Mouse (Mus musculus) mouse trophoblast stem cell (cell line): Measurements from ENCODE around the gene Cic.

Experiments
- in situ Hi-C, 2 experiments: fragments of 300-500 bp; cut with MseI, MboI; formaldehyde crosslinking; loops; 2 replicates in 1 of 2; 3 replicates in 1 of 2; pipeline ENCODE4 v1.15.1; 2025

The Cic gene

DNA sequence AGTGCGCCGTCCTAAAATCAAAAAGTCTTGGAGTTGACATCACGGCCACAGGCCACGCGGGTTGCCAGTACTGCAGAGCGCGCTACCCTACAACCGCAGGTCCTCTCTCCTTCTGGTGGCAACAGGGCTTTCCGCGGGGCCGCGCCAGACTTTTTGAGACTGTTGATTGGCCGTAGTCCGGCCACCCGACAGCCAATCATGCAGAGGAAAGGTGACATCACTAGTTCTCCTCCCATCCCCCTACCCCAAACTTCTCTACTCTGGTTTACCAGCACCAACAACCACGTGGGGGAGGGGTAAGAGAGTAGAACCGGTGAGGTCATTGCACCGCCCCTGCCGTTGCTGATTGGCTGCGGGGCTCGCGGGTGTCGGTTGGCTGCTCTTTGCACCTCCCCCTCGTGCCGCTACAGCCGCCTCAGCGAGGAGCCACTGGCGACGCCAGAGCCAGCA lies at the start of gene Cic:
Gene Cic (plus strand): TSS at position 404 of the 450 bp plus-strand sequence.
- in situ Hi-C loops: no loop called here

DNA sequence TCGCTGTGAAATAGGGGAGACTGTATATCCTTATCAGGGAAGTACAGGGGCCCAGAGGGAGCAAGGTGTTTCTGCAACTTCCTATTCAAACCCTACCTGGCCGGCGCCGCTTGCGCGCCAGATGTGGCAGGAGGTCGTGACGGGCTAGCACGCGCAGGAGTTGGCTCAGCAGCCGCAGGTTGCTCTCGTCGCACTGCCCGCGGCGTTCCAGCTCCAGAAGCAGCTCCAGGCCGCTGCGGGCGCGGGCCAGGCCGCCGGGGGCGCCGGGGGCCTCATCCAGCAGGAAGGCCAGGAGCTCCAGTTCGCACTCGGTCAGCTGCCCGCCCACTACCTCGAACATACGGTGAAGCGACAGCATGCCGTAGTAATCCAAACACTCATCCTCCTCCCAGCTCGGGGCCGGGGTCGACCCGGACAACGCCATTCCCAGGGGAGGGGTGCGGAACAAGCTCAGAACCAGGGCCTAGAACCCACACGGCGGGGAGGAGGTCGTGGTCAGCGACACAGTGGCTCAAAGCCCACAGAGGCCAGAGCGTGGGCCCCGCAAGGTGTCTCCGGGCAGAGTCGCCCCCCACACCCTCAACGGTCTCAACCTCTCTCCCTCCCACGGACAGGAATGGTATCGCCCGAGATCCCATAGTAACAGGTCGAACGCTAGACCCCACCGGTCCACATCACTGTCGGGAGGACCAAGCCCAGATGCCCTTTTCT lies 48.6 kb upstream of the Cic start:
- in situ Hi-C loops: no loop called here

DNA sequence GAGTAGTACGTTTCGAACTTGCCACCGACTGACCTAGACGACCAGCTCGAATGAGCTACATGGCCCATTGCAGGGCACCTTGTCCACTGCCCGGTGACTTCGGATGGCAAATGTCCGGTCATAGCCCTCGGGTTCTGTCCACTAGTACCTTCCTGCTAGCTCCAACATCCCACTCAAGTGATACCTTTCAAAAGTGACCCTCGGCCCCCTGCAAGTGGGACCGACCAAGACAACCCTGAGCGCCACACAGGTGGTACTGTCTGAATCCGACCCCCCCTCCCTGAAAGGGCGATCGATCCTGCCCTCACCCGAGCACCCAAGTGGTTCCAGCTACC lies 48.1 kb upstream of the Cic start:
- in situ Hi-C loops: no loop called here

DNA sequence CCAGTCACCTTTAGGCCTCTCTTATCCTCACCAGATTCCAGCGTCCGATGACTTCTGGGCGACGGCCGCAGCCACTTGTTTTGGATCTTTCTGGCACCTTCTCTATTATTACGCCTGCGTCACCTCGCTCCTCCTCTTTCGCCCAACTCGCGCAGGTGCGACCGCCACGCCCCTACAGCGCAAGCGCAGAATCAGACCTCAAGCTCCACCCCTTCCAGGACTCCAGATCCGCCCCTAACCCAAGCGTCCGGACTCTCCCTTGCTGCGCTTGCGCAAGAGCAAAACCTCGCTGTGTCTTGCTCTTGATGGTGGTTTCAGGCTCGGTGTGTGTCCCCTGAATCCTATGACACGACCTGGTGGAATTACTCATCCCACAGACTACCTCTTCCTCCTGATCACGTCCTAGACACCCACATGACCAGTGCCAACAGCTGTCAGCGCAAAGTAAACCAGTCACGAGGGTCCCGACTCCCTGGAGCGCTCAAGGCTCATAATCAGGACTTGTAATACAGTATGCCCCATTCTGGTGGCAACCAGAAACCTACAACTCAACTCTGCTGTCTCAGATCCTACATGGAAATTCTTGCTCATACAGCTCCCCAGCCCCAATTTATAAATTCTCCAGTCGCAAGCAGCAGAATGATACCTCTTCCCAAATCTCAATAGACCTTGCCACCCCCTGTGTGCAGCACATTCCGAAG lies 47.6 kb upstream of the Cic start:
- in situ Hi-C loops: no loop called here

DNA sequence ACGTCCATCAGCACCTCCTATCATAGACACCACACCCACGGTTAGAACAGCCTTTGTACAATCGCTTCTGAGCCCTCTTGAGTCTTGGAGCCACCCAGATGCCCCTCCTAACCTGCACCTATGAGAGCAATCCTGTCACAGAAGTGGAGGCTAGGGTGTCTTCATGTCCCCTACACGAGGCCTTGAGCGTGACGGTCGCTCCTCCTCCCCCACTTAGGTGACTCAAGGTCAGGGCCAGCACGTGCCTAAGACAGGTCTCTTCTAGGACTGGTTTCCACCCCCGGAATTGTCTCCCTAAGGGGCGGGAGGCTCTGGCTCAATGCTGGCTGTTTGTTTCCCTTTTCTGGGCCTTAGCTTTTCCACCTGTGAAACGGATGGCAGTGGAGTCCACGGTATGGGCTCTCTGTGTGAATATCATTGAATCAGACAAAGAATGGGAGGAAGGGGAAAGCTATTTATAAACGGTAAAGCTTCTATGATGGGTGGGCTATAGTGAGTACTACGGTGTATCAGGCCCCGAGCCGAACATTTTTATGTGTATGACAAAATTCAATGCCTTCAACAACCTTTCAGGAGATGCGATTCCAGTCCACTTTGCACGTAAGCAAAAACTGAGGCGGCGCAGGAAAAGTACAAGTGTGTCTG lies 46.9 kb upstream of the Cic start, which contains the start of gene Dedd2:
Gene Dedd2 (minus strand): TSS at position 159 of the 645 bp plus-strand sequence.
- in situ Hi-C loops: no loop called here

DNA sequence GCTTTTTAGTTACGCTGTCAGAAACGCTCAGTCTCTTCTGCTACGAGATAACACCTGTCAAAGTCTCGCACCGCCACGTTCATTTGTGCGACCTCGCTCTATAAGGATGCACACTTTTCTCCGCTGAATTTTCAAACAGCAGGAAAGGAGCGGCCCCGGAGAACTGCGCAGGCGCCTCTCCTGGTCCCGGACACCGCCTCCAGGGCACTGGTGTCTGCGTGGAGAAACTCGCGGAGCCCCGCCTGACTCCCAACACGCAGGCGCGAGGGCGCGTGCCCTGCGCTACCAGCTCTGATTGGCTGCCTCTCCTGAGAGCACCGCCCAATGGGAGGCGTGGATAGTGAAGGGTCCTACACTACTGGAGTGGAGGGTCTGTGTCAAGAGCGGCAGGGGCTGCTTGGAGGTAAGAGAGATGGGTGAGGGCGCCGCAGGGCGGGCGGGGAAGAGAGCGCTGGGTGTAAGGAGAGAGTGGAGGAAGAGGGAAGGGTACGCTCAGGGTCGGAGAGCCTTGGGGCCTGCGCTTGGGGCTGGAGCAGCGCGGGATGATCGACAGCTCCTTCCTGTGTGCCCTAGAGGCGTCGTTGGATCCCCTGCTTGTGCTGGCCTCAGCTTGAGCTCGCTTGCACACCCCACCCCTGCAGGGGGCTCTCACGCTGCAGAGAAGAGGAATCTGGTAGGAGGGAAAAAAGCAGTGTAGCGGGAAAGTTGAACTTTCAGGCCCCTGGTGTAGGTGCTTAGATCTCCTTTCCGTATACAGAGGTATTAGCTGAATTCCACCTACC lies 46.2 kb upstream of the Cic start, which contains the start of gene Zfp526:
Gene Zfp526 (plus strand): TSS at position 324 of the 782 bp plus-strand sequence.
- in situ Hi-C loops: no loop called here

DNA sequence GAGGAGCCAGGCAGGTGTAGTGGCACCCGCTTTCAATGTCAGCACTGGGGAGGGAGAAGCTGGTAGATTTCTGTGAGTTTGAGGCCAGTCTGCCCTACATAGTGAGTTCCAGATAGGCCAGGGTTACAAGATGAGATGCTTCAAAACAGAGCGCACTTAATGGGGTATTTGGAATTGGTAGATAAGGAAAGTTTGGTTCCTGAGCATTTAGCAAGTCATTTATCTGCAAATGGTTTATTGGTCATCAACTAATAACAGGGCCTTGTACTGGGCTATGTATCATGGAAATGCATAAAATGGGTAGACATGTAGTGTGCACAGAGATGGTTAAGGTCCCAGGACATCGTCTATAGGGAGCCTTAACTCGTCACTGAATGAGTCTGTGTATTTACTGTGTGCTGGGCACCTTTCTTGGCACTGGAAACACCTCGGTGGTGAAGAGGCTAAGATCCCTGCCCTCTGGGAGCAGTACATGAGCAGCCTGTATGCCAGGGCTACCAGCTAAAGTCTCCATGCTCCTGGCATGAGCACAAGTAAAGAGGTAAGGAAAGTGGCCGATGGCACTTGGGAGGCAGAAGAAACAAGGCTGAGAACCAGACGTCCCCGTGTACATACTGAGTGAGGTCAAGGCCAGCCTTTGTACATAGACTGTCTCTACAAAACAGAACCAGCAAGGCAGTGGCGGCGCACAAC lies 45.1 kb upstream of the Cic start:
- in situ Hi-C loops: no loop called here

DNA sequence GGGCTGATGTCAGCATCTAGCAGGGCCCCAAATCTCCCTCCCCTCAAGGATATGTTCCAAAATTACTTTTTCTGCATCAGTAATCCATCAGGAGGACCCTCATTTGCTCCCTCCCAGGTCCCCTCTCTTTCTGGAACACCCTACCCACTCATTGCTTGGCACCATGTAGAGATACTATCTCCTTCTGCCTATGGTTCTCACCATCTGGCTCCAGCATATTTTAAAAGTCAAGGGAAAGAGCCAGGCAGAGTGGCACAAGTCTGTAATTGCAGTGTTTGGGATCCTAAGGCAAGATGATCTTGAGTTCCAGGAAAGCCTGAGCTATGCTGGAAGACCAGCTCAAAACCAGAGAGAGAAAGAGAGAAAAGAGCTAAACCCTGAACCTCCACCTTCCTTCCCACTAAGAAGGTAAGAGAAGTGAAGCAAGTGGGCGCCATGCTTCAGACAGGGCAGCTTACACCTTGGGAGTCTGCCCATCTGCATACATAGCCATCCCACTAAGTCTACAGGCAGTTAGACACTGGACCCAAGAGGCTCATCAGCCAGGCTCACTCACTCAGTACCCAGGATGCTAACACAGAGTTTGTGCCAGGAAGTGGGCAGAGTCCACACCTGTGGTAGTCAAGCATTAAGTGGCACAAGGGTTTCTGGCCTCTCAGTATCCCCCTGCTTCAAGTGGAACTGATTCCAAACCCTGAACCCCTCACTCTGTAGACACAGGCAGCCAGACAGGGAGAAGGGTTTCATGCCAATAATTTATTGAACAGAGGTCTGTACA lies 39.8 kb upstream of the Cic start:
- in situ Hi-C loops: no loop called here

DNA sequence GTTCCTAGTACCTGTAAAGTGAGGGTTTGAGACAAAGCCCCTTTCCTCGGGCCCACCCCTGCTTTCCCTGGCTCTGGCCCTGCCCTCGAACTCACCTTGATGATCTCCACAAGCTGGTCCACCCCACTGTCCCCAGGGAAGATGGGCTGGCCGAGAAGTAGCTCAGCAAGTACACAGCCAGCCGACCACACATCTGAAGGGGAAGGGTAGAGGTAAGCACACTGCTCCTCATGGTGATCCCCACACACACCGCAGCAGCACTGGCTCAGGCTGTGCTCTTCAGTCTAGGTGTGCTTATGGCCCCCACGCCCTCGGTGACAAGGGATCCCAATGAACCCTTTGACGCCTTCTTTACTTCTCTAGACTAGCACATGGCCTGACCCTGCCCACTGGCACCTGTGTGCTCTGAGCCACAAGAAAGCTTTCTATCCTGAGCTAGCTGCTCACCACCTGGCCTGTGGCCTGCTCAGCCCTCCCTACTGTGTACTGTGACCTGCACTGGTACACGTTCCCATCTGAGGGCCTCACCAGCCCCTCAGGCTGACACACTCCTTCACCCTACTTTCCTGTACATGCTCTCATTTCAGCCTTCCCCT lies 36.7 kb upstream of the Cic start:
- in situ Hi-C loops: no loop called here

DNA sequence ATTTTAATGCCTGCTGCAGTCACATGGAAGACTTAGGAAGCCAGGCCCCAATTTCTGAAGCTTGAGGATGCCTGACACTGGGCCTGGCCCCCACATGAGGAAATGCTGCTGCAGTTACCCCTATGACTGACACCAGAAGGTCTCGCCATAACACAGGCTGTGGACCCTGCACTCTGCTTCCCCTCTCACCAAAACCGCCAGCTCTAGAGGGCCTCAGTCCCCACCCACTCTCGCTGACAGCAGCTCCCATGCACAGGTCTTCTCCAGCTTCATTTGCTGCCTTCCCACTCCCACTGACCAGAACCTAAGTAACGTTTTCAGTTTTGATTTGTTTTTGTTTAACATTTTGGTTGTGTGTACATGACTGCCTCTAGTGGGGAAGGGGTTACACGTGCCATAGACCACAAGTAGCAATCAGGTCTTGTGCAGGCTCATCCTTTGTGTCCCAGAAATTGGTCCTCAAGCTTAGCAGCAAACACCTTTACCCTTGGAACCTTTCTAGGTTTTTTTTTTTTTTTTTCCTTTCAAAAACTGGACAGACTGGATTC lies 35.3 kb upstream of the Cic start:
- in situ Hi-C loops: no loop called here

DNA sequence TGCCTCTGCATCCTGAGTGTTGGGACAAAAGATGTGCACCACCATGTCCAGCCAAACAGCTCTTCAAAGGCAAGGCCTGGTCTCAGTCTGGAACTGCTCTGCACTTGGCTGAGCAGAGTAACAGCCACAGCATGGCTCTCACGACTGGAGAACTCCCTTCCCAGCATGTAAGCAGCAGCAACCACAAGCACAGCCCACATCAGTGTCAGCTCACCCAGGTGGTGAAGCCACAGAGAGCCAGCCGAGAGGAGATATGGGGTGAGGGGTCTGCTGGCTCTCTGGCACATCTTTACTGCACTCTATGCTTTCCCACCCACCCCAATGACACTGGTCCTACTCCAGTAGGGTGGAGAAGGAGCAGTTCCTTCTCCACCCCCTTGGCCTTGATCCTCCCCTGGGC lies 34.4 kb upstream of the Cic start:
- in situ Hi-C loops: no loop called here

DNA sequence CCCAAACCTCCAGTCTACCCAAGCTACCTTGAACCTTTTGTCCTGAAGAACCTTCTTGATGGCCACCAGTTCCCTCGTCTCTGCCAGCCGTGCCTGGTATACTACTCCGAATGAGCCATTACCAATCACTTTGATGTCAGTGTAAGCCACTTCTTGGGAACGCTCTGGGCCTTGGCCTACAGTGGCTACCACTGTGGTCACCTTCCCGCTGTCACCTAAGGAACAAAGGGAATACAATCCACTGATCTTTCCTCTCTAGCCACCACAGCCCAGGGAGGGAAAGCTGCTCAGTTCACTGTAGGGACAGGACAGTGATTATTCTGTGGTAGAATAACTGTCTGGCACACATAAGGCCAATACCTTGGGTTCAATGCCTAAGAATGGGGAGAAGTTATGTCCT lies 32.0 kb upstream of the Cic start:
- in situ Hi-C loops: loop anchor here in 1 of 2 experiments (5.0 kb wide), 1 partner anchor 42 kb away; no protein-coding TSS in a partner anchor

DNA sequence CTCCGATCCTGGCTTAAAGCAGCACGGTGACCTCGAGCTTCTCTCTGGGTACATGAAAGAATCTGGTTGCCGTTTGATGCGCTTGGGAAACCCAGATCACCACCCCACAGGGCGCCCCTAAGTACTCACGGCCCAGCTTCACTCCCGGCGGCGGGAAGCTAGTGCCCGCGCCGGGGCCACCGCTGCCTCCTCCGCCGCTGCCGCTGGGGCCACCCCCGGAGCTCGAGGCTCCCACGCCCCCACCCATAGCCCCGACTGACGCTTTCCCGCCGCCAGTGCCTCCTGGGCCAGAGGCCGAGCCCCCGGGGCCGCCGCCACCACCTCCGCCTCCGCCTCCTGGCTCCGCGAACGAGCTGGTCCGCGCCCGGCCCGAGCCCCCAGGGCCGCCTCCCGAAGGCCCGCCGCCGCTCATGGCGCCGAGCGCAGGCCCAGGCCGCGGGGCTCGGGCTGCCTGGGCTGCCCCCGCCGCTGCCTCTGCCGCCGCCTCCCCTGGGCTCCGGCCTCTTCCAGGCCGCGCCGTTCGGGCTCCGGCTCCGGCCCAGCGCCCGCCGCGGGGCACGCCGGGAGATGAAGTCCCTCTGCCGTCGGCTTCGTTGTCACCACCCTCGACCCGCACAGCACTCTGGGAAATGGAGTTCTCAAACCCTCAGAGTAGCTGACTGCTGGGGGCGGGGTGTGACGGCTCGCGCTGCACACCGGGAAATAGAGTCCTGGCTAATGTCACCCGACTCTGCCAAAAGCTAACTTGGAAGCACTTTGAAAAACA lies 30.1 kb upstream of the Cic start, which contains the start of gene Gsk3a:
Gene Gsk3a (minus strand): TSS at position 603 of the 766 bp plus-strand sequence.
- in situ Hi-C loops: loop anchor here in 1 of 2 experiments (5.0 kb wide), 1 partner anchor 40 kb away; no protein-coding TSS in a partner anchor

DNA sequence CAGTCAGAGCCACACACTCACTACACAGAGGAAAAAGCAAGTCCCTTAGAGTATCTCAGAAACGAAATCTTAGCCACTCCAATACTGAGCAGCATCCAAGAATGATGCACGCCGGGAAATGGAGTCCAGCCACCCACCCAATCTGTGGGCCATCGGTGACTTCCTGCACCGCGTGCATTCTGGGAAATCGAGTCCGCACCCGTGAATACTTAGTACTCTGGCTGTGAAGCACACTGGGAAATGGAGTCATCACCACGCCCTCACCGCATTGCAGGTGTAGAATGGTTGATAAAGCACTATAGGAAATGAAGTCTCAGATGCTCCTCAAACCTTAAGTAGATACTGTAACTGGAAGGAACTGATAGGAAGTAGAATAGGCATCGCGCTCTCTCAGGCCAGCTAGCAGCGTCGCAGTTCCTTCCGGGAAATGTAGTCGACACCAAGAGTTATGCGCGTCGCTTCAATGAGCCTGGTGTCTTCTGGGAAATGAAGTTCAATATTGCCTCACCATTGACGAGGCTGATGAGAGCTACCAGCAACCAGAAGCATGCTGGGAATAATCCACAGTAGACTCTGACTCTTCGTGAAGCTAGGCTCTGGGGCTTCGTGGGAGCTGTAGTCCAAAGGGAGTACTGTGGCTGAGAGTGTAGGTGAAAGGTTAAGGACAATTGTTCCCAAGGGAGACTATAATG lies 29.3 kb upstream of the Cic start:
- in situ Hi-C loops: loop anchor here in 1 of 2 experiments (5.0 kb wide), 1 partner anchor 39 kb away; no protein-coding TSS in a partner anchor

DNA sequence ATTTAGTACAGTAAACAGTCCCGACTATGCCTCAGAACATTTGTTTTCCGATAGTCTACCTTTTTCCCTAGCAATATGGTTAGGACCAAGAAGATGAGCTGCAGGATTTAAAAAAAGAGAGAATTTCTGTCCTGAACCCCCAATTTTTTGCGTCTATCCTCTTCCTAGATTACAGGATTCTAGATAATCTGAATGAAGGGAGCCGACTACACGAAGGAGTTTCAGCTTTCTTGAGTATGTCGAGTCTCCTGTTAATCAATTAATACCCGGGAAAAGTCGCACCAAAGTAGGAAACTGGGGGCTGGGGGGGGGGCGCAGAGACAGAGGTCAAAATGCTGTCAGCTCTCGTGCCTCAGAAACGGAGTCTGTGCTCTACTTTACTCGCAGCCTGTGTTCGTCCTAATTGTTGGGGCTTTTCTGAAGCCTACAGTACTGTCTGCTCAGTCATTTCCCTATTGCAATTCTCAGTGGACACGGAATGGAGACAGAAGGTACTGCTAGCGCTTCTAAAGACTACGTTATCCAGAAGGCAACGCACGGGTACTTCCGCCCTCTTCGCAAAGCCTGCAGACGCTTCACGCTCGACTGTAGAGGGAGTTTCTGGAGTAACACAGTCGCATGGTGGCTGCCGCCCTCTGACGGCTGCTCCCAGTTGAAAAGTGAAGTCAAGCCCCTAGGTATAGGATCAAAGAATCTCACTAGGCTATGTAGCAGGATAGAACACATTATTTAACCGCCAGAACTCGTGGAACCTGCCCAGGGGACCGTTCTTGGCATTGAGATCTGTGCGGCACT lies 28.5 kb upstream of the Cic start:
- in situ Hi-C loops: loop anchor here in 1 of 2 experiments (5.0 kb wide), 1 partner anchor 38 kb away; no protein-coding TSS in a partner anchor

DNA sequence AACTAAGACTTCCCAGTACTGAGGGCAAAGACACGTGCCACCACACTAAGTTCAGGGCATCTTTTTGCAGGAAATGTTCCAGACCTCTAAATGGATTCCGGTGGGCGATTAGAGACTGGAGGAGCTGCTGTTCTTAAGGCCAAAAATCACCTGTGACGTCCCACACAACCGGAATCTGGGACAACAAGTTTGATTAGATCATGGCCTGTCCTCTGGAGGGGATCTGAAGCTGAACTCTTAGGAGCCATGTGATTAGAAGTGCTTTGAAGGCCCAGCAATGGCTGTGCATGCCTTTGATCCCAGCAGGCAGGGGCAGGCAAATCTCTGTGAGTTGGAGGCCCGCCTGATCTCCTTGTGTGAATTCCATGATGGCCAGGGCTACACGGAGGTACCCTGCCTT lies 26.9 kb upstream of the Cic start:
- in situ Hi-C loops: loop anchor here in 1 of 2 experiments (5.0 kb wide), 1 partner anchor 37 kb away; no protein-coding TSS in a partner anchor

DNA sequence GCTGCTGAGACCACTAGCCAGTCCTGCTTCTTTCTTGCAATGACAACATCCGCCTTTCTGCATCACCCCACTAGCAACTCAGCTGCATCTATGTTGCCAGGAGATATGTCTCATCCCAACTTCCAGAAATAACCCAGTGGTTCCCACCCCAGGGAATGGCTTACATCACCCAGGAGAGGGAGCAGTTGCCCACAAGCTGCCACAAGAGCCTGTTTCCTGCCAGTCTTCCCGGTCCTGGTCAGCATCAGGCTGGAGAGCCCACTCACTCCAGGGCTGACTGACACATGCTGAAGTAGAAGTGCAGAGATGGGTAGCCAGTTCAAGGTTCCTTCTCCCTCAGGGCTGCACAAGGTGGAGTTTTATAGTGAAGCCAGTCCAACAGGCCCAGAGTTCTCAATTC lies 26.4 kb upstream of the Cic start:
- in situ Hi-C loops: loop anchor here in 1 of 2 experiments (5.0 kb wide), 1 partner anchor 36 kb away; no protein-coding TSS in a partner anchor
